Mouse (Mus musculus): ENCODE data around the gene Bcl11b. TPM values are rescaled to one million over a fixed set of nuclear protein-coding genes. Genes with fewer than 3 reads are reported as not detected.

Gene Bcl11b
- total RNA-seq, 2 experiments from 2014 or later, result 54.4 to 71.5 TPM

GRCm38 (mm10) chr12:107874467-107875142 is 128.8 kb downstream of the Bcl11b start:
- intact Hi-C loops (cut with DNase I), result no loop called here
- DNase-seq (ENCODE audit: low spot score in 2 of 2), result no peak

GRCm38 (mm10) chr12:107869526-107870050 is 133.8 kb downstream of the Bcl11b start:
- DNase-seq (ENCODE audit: low spot score in 2 of 2), result no peak
- intact Hi-C loops (cut with DNase I), result no loop called here

- intact Hi-C loops (cut with DNase I), result no loop called here
- no peak for DNase-seq (ENCODE audit: low spot score in 2 of 2)
Observed at GRCm38 (mm10) chr12:107868291-107868690, 135.1 kb downstream of the Bcl11b start.

Other genes with a start within 250 kb of the Bcl11b start
- gene Setd3, start 175.7 kb upstream of the Bcl11b start, total RNA-seq (2021), result 100 to 1,000 TPM; 151 to 157 TPM
- gene Ccnk, start 176.0 kb upstream of the Bcl11b start, total RNA-seq (2021), result 10 to 100 TPM; 28.8 to 29.6 TPM

All from left cerebral cortex, postnatal 25 days (tissue).